Mouse (Mus musculus) neural tube, embryonic 11.5 days (tissue): ENCODE measurements around the gene Dnajc1. TPM values are rescaled to one million over a fixed set of nuclear protein-coding genes. Genes with fewer than 3 reads are reported as not detected.

ENCODE experiments used
- ATAC-seq: fragments of 200-750 bp; cut with Nextera tagmentation; 2 replicates; pipeline ENCODE4 v1.8.0; 2017; ENCODE audit warnings: moderate number of reproducible peaks, mild to moderate bottlenecking, moderate TSS enrichment, moderate library complexity; ENCODE audit not compliant: insufficient read depth, low FRiP score, low TSS enrichment
- DNase-seq: peaks from one replicate; pipeline ENCODE4 v3.0.0-alpha.2; 2015; ENCODE audit warnings: low spot score
- H3K27ac ChIP-seq: fragments of 300-500 bp; sonication (generic); 2 replicates; pipeline ENCODE4 v1.5.1; 2014; ENCODE audit warnings: low read depth, mild to moderate bottlenecking, low read length
- H3K27me3 ChIP-seq: fragments of 300-500 bp; sonication (generic); 2 replicates; pipeline ENCODE4 v1.6.1; 2014; ENCODE audit warnings: mild to moderate bottlenecking, low read length, mixed read lengths; ENCODE audit not compliant: control insufficient read depth, insufficient read depth
- H3K36me3 ChIP-seq: fragments of 300-500 bp; sonication (generic); 2 replicates; pipeline ENCODE4 v1.6.1; 2014; ENCODE audit warnings: mild to moderate bottlenecking, low read length, moderate library complexity, mixed read lengths; ENCODE audit not compliant: control insufficient read depth, insufficient read depth
- H3K4me1 ChIP-seq: fragments of 300-500 bp; sonication (generic); 2 replicates; pipeline ENCODE4 v1.6.1; 2014; ENCODE audit warnings: low read length, mixed read lengths; ENCODE audit not compliant: control insufficient read depth, insufficient read depth
- H3K4me2 ChIP-seq: fragments of 300-500 bp; sonication (generic); 2 replicates; pipeline ENCODE4 v1.6.1; 2014; ENCODE audit warnings: low read depth, mild to moderate bottlenecking, moderate library complexity
- H3K4me3 ChIP-seq: fragments of 300-500 bp; sonication (generic); 2 replicates; pipeline ENCODE4 v1.5.1; 2014; ENCODE audit warnings: low read depth, low read length
- H3K9ac ChIP-seq: fragments of 300-500 bp; sonication (generic); 2 replicates; pipeline ENCODE4 v1.6.1; 2014; ENCODE audit warnings: mild to moderate bottlenecking, low read length
- H3K9me3 ChIP-seq: fragments of 300-500 bp; sonication (generic); 2 replicates; pipeline ENCODE4 v1.6.1; 2016; ENCODE audit warnings: low read length; ENCODE audit not compliant: control insufficient read depth
- WGBS: fragments of 180-500 bp; shearing (Covaris S2); extraction: QIAGEN DNeasy Blood & Tissue Kit; methylation state at CpG from one replicate; pipeline ENCODE4 v1.1.7; 2014; 5-methylcytosine and 5-hydroxymethylcytosine counted together
- polyA plus RNA-seq: library from polyadenylated mRNA; unstranded; fragments of >200 nt; fragmentation: Nextera tagmentation; extraction: Ambion mirVana; gene quantifications from 2 replicates; pipeline ENCODE4 v1.2.1, GENCODE M21; 2014

Gene Dnajc1
- polyA plus RNA-seq, 1 experiment from 2014 or later = 25.1 TPM

- Histone ChIP-seq H3K36me3 (peaks cover 2% of the 10 kb centered on the region; the same call in 1 of the 2 replicates), H3K27me3 (no peaks in the 10 kb centered on the region), H3K4me2 (no peak overlapping the region), H3K9me3 (no peaks in the 10 kb centered on the region), H3K4me1 (no peaks in the 10 kb centered on the region), H3K9ac (no peak overlapping the region), H3K4me3 (no peak overlapping the region), H3K27ac (no peak overlapping the region)
- WGBS = 91% methylated on average over 3 of the region's 3 CpGs
- no peak for ATAC-seq
- no peak for DNase-seq
Measured at GRCm38 (mm10) chr2:18195691-18196396, 196.8 kb downstream of the Dnajc1 start.

GRCm38 (mm10) chr2:18195285-18195684 is 197.3 kb downstream of the Dnajc1 start:
- Histone ChIP-seq H3K27me3 (no peaks in the 10 kb centered on the region), H3K9ac (no peak overlapping the region), H3K36me3 (peaks cover 2% of the 10 kb centered on the region; the same call in 1 of the 2 replicates), H3K9me3 (no peaks in the 10 kb centered on the region), H3K27ac (no peak overlapping the region), H3K4me3 (no peak overlapping the region), H3K4me2 (no peak overlapping the region), H3K4me1 (no peaks in the 10 kb centered on the region)
- 89% methylated on average over 4 of the region's 4 CpGs for WGBS
- ATAC-seq (no peak), DNase-seq (no peak)

- 92% methylated on average over 2 of the region's 2 CpGs for WGBS
- H3K4me2 ChIP-seq = no peak overlapping the region
- H3K36me3 ChIP-seq = peaks cover 8% of the 10 kb centered on the region; the same call in 1 of the 2 replicates
Measured at GRCm38 (mm10) chr2:18188367-18188766, 204.3 kb downstream of the Dnajc1 start.

GRCm38 (mm10) chr2:18183079-18183478 is 209.6 kb downstream of the Dnajc1 start:
- Histone ChIP-seq H3K9me3 (no peaks in the 10 kb centered on the region), H3K36me3 (peaks cover 8% of the 10 kb centered on the region; the same call in 1 of the 2 replicates), H3K4me3 (no peak overlapping the region), H3K4me1 (no peaks in the 10 kb centered on the region), H3K27me3 (no peaks in the 10 kb centered on the region), H3K27ac (no peak overlapping the region), H3K9ac (no peak overlapping the region), H3K4me2 (no peak overlapping the region)
- DNase-seq = no peak
- no peak for ATAC-seq

More at GRCm38 (mm10) chr2:18188367-18188766, 204.3 kb downstream of the Dnajc1 start:
- no peaks in the 10 kb centered on the region for H3K4me1 ChIP-seq
- no peak for DNase-seq
- ATAC-seq = no peak
- no peak overlapping the region for H3K9ac ChIP-seq
- no peaks in the 10 kb centered on the region for H3K9me3 ChIP-seq
- no peaks in the 10 kb centered on the region for H3K27me3 ChIP-seq
- H3K4me3 ChIP-seq = no peak overlapping the region
- H3K27ac ChIP-seq = no peak overlapping the region

- Histone ChIP-seq H3K27me3 (no peaks in the 10 kb centered on the region), H3K4me1 (no peaks in the 10 kb centered on the region), H3K4me3 (no peak overlapping the region), H3K27ac (no peak overlapping the region), H3K4me2 (no peak overlapping the region), H3K9me3 (no peaks in the 10 kb centered on the region), H3K9ac (no peak overlapping the region), H3K36me3 (peaks cover 6% of the 10 kb centered on the region; the same call in 1 of the 2 replicates)
- no peak for DNase-seq
- WGBS = 94% methylated on average over 3 of the region's 3 CpGs
- ATAC-seq = no peak
Measured at GRCm38 (mm10) chr2:18181631-18182030, 211.0 kb downstream of the Dnajc1 start.

GRCm38 (mm10) chr2:18180323-18180722 is 212.3 kb downstream of the Dnajc1 start:
- ATAC-seq (no peak), DNase-seq (no peak)
- WGBS = 94% methylated on average over 5 of the region's 5 CpGs
- Histone ChIP-seq H3K4me2 (no peak overlapping the region), H3K36me3 (peaks cover 6% of the 10 kb centered on the region; the same call in 1 of the 2 replicates), H3K27ac (no peak overlapping the region), H3K9ac (no peak overlapping the region), H3K4me3 (no peak overlapping the region), H3K4me1 (no peaks in the 10 kb centered on the region), H3K9me3 (no peaks in the 10 kb centered on the region), H3K27me3 (no peaks in the 10 kb centered on the region)

- DNase-seq = no peak
- Histone ChIP-seq H3K27ac (no peak overlapping the region), H3K9me3 (no peaks in the 10 kb centered on the region), H3K36me3 (no peaks in the 10 kb centered on the region; the same call in 1 of the 2 replicates), H3K4me3 (no peak overlapping the region), H3K9ac (no peak overlapping the region), H3K27me3 (no peaks in the 10 kb centered on the region), H3K4me2 (no peak overlapping the region), H3K4me1 (no peaks in the 10 kb centered on the region)
- WGBS = 89% methylated on average over 3 of the region's 3 CpGs
- no peak for ATAC-seq
Measured at GRCm38 (mm10) chr2:18176235-18176634, 216.4 kb downstream of the Dnajc1 start.

- Histone ChIP-seq H3K4me2 (no peak overlapping the region), H3K27ac (no peak overlapping the region), H3K4me1 (no peaks in the 10 kb centered on the region), H3K36me3 (no peaks in the 10 kb centered on the region; the same call in 1 of the 2 replicates), H3K27me3 (no peaks in the 10 kb centered on the region), H3K4me3 (no peak overlapping the region), H3K9ac (no peak overlapping the region), H3K9me3 (no peaks in the 10 kb centered on the region)
- ATAC-seq (no peak), DNase-seq (no peak)
- WGBS = 30% methylated on average over 1 of the region's 1 CpGs
Measured at GRCm38 (mm10) chr2:18175234-18175633, 217.4 kb downstream of the Dnajc1 start.
